ENCODE assay signal across 15 mouse cellular contexts in genomic region chr15:18052219-18053030, GRCm38 (mm10).
DNase-seq lines count a peak whose midpoint lies in the region; ATAC-seq lines count a peak whose summit lies in the region.
"Had no signal": no experiment of that assay in that cellular context is flagged by ENCODE, and none has a peak within 500 bp of the region (broad histone marks: within the 10 kb centered on the region; RNA-seq: fewer than 3 reads in every experiment).

No protein-coding gene starts in this region.

- intact Hi-C loops in heart, postnatal 14 days (cut with DNase I) = no loop called here

- 8% methylated on average over 3 of the region's 3 CpGs for WGBS in forebrain, embryonic 15.5 days
- 41% methylated on average over 3 of the region's 3 CpGs for WGBS in midbrain, embryonic 10.5 days

- peak; percentile 83 for DNase-seq in Muller cell, postnatal 12 days (ENCODE audit: inconsistent ontology term)
- peak; percentile 84 to 89 for DNase-seq in cerebellum, postnatal 14 days
- peak; percentile 33 for DNase-seq in midbrain, embryonic 10.5 days (ENCODE audit: low spot score)
- no peak for DNase-seq in heart, postnatal 14 days
- no peak for DNase-seq in thymus, postnatal 14 days
- no peak for DNase-seq in gastrocnemius, adult 8-10 months (ENCODE audit: low spot score in 2 of 2)
- DNase-seq in right cerebral cortex, postnatal 36 days (ENCODE audit: low spot score in 2 of 2) = no peak
- DNase-seq: gastrocnemius, postnatal 10 days; kidney, postnatal 4 days; liver, embryonic 13.5 days; lung, postnatal 14 days; right cerebral cortex, adult 18-20 months had no signal

- no peak overlapping the region for H3K4me2 ChIP-seq in forebrain, embryonic 15.5 days (replicated peaks)
- H3K4me2 ChIP-seq: heart, embryonic 13.5 days; liver, embryonic 13.5 days; stomach, embryonic 15.5 days had no signal

- ATAC-seq in forebrain, embryonic 15.5 days (replicated peaks) = peak; percentile 98

- no peak overlapping the region for H3K9ac ChIP-seq in forebrain, embryonic 15.5 days (replicated peaks)
- H3K9ac ChIP-seq: heart, embryonic 13.5 days; liver, embryonic 13.5 days; stomach, embryonic 15.5 days had no signal

- peaks cover 5% of the 10 kb centered on the region; the same call in 1 of the 2 replicates for H3K4me1 ChIP-seq in forebrain, embryonic 15.5 days
- H3K4me1 ChIP-seq in midbrain, embryonic 10.5 days = peaks cover 10% of the 10 kb centered on the region
- H3K4me1 ChIP-seq: heart, embryonic 13.5 days; liver, embryonic 13.5 days; stomach, embryonic 15.5 days had no signal

- H3K27me3 ChIP-seq in forebrain, embryonic 15.5 days = no peaks in the 10 kb centered on the region
- no peaks in the 10 kb centered on the region for H3K27me3 ChIP-seq in midbrain, embryonic 10.5 days (ENCODE audit: low read depth, poor library complexity, severe bottlenecking)
- H3K27me3 ChIP-seq: heart, embryonic 13.5 days; liver, embryonic 13.5 days; stomach, embryonic 15.5 days had no signal

- no peaks in the 10 kb centered on the region for H3K9me3 ChIP-seq in forebrain, embryonic 15.5 days
- H3K9me3 ChIP-seq in midbrain, embryonic 10.5 days (replicated peaks) = no peaks in the 10 kb centered on the region
- H3K9me3 ChIP-seq: liver, embryonic 13.5 days; stomach, embryonic 15.5 days had no signal

- no peaks in the 10 kb centered on the region for H3K36me3 ChIP-seq in forebrain, embryonic 15.5 days
- no peaks in the 10 kb centered on the region for H3K36me3 ChIP-seq in midbrain, embryonic 10.5 days
- H3K36me3 ChIP-seq: heart, embryonic 13.5 days; liver, embryonic 13.5 days; stomach, embryonic 15.5 days had no signal

- H3K4me3 ChIP-seq in forebrain, embryonic 15.5 days = no peak overlapping the region
- no peak overlapping the region for H3K4me3 ChIP-seq in midbrain, embryonic 10.5 days
- H3K4me3 ChIP-seq: heart, embryonic 13.5 days; liver, embryonic 13.5 days; stomach, embryonic 15.5 days had no signal

- H3K27ac ChIP-seq in forebrain, embryonic 15.5 days (replicated peaks) = peak overlapping the region; percentile 49; the same call in 1 of the 2 replicates
- H3K27ac ChIP-seq in midbrain, embryonic 10.5 days (replicated peaks) = no peak overlapping the region
- H3K27ac ChIP-seq: heart, embryonic 13.5 days; liver, embryonic 13.5 days; stomach, embryonic 15.5 days had no signal

Comparison
In these comparisons a context has a peak if more than half of its experiments do, and no peak if none do; other contexts are left out.
1. DNase-seq: peak in Muller cell, postnatal 12 days (single experiment), cerebellum, postnatal 14 days (2 of 2) and midbrain, embryonic 10.5 days (single experiment); none in heart, postnatal 14 days (0 of 2), thymus, postnatal 14 days (single experiment), gastrocnemius, adult 8-10 months (0 of 2) and right cerebral cortex, postnatal 36 days (0 of 2).